Mouse (Mus musculus): ENCODE measurements around the gene Adam4.
"Not testable (repeated sequence)": the region's sequence is repeated elsewhere in the genome, so short reads cannot be mapped to it uniquely, and the experiment has no call there.

- TF ChIP-seq POLR2A (IDR thresholded peaks at IDR 0.05; ENCODE audit: borderline replicate concordance, low read depth, low read length); CTCF (IDR thresholded peaks at IDR 0.05; ENCODE audit: low read depth, low read length): not testable (repeated sequence)
These were observed 37.3 kb upstream of the Adam4 start for GRCm38 (mm10) chr12:81459051-81459450.

Data from bone marrow macrophage, adult 2 months (primary cell).